Mouse (Mus musculus) CD8-positive naive resting alpha-beta T cell, adult 2 months (primary cell): ENCODE data around the gene Pld2.

ENCODE experiments used
- DNase-seq, 2 experiments: peaks; one replicate each; pipeline ENCODE4 v3.0.0; 2022; ENCODE audit warnings: low read depth in 2 of 2, low spot score in 2 of 2

Pld2 gene

GRCm38 (mm10) chr11:70572348-70572902, 32.6 kb downstream of the Pld2 start:
- no peak for DNase-seq

DNA sequence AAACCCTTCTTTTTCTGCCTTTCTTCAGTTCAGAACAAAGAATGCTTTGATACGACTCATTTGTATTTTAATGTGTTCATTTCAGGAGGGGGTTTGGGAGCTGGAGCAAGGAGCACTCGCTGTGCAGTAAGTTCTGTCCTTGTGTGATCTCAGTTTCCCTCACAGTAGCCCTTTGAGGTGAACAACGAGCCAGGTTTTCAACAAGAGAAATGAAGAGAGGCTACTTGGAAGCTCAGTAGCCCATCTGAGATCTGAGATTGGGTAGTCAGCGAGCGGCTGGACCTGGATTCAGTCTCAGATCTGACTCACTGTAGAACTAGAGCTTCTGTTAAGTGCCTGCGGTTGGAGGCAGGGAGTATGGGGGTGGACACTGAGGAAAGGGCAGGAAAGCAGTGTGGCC, 34.0 kb downstream of the Pld2 start:
- no peak for DNase-seq

DNA sequence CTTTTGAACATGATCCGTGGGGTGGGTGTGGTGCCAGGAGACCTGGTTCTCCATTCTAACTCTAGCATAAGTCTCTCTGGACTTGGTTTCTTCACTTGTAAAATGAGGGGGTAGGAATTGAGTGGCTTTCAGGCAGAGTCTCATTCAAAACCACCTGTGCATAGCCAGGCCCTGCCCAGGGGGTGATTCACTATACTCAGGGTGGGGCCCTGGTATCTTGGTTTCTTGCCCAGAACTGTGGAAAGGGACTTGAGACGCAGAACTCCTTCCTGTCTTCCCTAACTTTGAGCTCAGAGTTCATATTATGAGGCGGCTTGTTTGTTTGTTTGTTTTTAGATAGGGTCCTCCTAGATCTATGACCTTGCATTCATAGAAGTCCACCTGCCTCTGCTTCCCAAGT, 37.3 kb downstream of the Pld2 start:
- DNase-seq = no peak

DNA sequence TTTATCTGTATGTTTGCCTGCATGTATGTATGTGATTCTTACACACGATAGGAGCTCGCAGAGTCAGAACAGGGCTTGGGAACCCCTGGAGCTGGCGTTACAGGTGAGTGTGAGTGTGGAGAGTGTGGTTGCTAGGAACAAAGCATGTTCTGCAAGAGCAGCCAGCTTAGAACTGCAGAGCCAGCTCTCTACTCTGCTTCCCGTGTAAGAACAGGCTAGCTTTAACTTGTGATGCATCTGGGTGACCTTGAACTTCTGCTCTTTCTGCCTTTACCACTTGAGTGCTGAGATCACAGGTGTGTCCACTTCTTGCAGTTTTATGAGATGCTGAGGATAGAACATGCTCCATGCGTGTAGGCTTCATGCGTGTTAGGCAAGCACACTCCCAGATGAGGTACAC, 39.1 kb downstream of the Pld2 start:
- no peak for DNase-seq

DNA sequence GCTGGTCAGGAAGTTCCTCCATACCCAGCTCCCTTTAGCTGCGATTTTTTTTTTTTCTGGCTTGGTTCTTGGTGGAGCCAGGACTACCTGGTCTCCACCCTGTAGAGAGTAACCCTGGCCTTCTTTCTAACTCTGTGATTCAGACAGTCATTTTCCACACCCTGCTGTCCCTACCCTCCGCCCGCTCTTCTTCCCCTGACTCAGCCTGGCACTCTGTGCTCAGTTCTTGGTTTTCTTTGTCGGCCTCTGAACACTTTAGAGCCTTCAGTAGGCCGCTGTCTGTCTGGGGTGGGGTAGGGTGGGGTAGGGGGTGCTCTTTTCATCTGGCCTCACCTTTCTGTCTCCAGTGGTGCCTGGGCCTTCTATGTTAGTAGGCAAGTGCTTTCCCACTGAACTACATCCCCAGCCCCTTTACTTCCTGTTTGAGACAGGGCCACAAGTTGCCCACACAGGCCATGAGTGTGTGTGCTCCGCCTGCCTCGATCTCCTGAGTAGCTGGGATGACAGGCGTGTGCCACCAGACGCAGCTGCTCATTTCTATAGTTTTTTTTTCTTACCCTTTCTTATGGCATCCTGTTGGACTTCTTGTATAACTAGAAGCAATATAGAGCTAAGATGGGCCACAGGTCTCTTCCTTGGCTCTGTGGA, 40.0 kb downstream of the Pld2 start:
- peak; percentile 11 to 15 for DNase-seq

DNA sequence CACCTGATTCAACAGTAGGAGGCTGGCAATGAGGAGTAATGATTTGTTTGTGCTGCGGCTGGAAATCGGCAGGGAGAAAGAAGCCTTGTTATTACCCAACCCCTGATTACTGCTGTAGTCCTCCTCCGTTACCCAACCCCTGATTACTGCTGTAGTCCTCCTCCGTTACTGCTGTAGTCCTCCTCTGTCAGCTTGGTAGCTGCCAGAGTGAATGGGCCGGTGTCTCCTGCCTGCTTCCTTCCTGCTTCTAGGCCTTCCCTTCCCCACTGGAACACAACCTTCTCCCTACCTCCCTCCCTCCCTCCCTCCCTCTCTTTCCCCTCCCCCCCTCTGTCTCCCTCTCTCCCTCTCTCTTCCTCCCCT, 40.5 kb downstream of the Pld2 start:
- DNase-seq = no peak

DNA sequence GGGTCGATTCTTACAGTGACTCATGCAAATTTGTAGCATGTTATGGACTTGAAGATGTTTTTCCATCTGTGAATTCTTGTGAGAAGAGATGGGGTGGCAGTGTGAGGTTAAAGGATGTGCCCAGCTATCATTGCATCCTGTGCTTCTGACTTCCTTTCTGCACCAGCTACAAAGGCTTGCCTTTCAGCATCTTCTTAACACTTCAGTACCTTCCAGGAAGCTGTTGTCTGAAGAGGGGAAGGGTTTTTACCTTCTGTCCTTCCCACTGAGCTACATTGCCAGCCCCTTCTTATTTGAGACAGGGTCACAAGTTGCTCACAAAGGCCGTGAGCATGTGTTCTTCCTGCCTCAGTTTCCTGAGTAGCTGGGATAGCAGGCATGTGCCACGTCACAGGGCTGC, 41.1 kb downstream of the Pld2 start:
- peak; percentile 25 to 32 for DNase-seq

DNA sequence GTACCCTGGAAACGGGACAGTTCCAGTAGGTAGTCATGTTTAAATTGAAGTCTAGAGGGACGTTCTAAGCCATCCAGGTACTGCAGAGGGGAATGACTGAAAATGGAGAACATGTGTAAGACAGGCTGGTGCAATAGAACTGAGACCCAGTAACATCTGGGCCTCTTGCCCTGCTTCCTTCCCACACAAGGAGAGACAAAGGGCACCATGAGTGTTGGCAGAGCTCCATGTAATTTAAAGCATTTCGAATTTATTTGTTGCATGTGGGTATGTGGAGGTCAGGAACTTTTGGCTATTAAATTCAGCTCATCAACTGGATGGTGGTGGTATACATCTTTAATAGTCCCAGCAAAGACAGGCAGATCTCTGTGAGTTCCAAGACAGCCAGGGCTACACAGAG, 42.3 kb downstream of the Pld2 start:
- no peak for DNase-seq

GRCm38 (mm10) chr11:70583022-70583714, 43.3 kb downstream of the Pld2 start:
- DNase-seq = no peak

- no peak for DNase-seq
Measured at GRCm38 (mm10) chr11:70583775-70584174, 43.9 kb downstream of the Pld2 start.

- no peak for DNase-seq
Measured at GRCm38 (mm10) chr11:70585457-70585856, 45.6 kb downstream of the Pld2 start.

- no peak for DNase-seq
Measured at GRCm38 (mm10) chr11:70586261-70586660, 46.4 kb downstream of the Pld2 start.

DNA sequence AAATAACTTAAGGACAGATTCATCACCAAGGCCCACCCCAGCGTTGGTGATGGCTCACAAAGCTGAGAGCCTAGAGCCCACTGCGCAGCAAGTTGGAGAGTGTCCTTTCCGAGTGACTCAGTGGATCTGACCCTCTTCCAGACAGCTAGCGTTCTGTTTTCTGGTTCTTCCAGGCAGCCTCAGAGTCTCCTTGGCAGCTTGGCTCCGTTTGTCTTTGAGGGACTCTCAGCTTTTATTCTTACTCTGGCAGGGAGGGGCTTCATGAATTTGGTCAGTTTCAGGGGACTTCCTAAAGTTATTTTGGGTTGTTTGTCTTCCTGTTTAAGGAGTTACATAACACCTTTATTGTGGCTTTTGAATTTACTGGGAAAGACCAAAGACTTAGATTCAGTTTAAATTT, 47.1 kb downstream of the Pld2 start:
- no peak for DNase-seq

- no peak for DNase-seq
Measured at GRCm38 (mm10) chr11:70591733-70592132, 51.9 kb downstream of the Pld2 start.

DNA sequence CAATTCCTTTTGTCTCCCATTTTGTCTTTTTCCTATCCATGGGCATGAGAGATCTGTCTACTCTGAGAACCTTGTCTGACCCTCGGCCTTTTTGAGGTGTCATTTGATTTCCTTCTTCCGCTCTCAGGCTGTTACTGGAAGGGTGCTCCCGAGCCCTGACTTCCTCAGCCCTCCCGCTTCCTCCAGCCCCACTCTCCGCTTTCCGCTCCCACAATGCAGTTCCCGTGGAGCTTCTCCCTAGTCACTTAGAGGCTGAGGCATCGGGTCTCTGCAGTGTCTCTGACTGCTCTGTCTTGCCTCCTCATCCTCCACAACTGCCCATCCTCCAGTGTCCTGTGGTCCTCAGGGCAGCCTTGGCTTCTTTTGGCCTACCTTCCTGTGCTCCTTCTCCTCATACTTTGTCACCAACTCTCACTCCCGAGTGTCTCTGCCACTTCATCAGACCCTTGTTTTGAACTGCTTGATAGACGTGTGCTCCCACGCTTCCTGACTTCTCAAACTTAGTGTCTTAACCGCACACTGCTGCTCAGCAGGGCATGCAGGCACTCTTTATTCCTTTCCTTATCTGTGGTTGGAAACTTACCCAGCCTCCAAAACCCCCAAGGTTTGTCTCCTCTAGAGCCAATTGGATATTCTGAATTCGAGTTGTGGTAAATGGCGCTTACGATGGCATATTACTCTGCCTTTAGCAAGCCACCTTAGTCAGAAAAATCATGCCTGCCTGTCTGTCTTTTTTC, 54.6 kb downstream of the Pld2 start:
- DNase-seq = no peak

- no peak for DNase-seq
Measured at GRCm38 (mm10) chr11:70595638-70596037, 55.8 kb downstream of the Pld2 start.

GRCm38 (mm10) chr11:70596094-70596493, 56.2 kb downstream of the Pld2 start:
- DNase-seq = no peak

DNA sequence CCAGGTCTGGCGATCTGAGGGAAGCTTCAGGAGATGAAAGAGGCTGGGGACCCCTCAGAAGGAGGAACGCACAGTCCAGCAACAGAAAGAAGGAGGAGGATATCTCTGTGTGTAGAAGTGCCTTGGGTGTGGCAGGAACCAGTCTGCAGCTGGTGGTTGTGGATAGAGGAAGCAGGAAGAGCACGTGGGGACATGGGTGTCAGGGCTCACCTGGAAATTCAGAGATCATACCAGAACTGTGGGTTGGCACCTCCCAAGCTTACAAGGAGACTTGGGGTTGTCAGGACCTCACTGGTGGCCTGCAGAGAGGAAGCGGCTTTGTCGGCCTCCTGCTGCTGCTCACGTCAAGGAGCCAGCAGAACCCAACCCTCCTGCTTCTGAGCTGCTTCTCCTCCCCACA, 57.4 kb downstream of the Pld2 start:
- no peak for DNase-seq

DNA sequence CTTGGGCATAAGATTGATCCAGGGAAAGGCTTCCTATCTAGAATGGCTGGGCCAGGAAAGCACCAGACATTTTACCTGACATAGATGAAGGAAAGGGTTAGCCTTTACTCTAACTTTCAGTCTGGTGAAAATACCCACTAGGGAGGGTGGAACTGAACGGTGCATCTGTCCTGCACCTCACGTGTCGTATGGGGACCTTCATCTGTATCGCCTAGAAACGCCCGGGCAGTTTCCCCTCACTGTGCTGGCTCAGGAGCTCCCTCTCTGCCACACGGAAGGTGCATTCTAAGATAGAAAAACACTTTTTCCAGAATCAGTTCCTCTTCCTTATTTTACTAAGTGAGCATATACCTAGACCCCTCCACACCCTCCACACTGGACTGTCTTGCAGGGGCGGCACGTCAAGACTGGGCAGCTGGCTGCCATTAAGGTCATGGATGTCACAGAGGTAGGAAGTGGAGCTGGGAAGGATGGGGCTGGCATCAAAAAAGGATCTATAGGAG, 58.6 kb downstream of the Pld2 start:
- DNase-seq = no peak

DNA sequence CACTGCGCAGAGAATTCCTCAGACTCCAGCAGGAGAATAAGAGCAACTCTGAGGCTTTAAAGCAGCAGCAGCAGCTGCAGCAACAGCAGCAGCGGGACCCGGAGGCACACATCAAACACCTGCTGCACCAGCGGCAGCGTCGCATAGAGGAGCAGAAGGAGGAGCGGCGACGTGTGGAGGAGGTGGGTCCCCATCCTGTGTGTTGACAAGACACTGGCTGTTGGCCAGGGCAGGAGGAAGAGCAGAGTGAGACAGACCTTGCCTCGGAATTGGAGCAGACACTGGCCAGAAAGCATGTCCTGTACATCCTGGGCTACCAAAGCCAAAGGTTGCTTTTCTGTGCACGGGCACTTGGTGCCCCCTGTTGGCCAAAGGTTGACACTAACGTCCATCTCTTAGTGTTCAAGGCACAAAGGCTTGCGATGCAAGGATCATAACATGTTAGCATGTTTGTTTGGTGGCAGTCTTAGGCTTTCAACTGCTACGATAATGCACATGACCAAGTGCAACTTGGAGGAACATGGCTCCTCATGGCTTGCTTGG, 65.2 kb downstream of the Pld2 start:
- peak; percentile 67 to 74 for DNase-seq

DNA sequence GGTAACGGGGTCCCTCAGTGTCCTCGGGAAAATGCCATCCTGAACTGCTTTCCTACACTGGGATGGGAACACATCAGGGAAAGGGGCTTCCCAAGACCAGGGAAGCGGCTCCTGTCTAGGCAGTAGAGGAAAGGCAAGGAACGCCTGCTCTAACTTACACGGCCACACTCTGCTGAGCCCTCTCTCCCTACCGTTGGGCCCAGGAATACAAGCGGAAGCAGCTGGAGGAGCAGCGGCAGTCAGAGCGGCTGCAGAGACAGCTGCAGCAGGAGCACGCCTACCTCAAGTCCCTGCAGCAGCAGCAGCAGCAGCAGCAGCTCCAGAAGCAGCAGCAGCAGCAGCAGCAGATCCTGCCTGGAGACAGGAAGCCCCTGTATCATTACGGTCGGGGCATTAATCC, 66.9 kb downstream of the Pld2 start:
- no peak for DNase-seq

DNA sequence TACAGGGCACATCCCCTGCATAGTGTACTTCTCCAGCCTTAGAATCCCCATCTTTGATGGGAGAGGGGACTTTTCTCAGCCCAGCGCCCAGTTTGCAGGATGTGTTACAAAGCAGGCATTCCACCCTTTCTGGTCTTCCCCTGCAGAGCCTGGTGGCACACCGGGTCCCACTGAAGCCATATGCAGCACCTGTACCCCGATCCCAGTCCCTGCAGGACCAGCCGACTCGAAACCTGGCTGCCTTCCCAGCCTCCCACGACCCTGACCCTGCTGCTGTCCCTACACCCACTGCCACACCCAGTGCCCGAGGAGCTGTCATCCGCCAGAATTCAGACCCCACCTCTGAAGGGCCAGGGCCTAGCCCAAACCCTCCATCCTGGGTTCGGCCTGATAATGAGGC, 67.7 kb downstream of the Pld2 start:
- no peak for DNase-seq
